Mouse (Mus musculus): ENCODE measurements around the gene Frmd4b.

Gene Frmd4b

DNA sequence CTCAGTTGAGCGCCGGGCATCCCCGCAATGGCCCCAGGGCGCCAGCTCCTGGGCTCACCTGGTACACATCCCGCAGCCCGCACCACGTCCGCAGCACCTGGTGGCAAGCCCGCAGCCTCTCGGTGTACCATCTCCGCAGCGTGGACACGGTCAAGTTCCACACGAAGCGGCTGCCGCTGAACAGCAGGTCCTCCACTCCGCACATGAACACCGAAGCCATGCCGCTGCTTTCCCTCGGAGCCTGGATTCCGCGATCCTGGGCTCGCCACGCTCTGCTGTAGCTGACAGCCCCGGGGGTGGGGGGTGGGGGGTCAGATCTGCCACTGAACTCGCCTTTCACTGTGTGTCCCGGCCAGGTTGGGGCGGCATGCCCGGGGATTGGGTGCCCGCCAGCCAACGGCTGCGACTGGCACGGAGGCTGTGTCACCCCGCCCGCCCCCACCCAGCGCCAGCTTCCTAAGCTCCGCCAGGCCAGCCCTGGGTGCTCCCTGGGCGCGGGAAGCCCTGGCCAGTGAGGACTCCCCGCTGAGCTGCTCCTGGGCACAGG lies 129.7 kb downstream of the Frmd4b start:
- peak; percentile 45 for DNase-seq (ENCODE audit: low read depth, low spot score)
- Histone ChIP-seq H3K27me3 (ENCODE audit: control insufficient read depth, insufficient read depth, low read length, poor library complexity, severe bottlenecking) (no peaks in the 10 kb centered on the region), H3K36me3 (ENCODE audit: control insufficient read depth, insufficient read depth, low read length, poor library complexity, severe bottlenecking) (no peaks in the 10 kb centered on the region)

- DNase-seq (ENCODE audit: low read depth, low spot score) = no peak
- Histone ChIP-seq H3K27me3 (ENCODE audit: control insufficient read depth, insufficient read depth, low read length, poor library complexity, severe bottlenecking) (no peaks in the 10 kb centered on the region), H3K36me3 (ENCODE audit: control insufficient read depth, insufficient read depth, low read length, poor library complexity, severe bottlenecking) (no peaks in the 10 kb centered on the region)
Measured at GRCm38 (mm10) chr6:97486813-97487361, 130.5 kb downstream of the Frmd4b start.

GRCm38 (mm10) chr6:97485886-97486386 lies 131.4 kb downstream of the Frmd4b start:
- no peak for DNase-seq (ENCODE audit: low read depth, low spot score)

DNA sequence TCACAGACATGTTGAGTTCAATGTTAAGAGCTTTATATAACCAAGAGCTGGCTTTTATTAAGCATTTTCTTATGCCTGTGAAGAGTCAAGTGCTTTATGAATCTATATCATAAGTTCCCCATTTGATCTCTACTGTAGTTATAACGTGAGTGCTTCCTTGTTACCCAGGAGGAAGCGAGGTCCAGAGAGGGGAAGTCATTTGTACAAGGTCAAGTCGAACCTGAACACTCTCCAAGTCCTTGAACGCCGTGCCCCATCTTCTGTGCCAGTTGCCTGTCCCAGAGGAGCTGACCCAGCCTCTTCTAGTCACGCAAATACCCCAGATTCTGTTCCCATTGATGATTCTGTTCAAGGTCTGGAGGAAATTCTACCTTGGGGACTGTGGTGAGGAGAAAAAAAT lies 135.4 kb downstream of the Frmd4b start:
- no peaks in the 10 kb centered on the region for H3K36me3 ChIP-seq (ENCODE audit: control insufficient read depth, insufficient read depth, low read length, poor library complexity, severe bottlenecking)
- no peaks in the 10 kb centered on the region for H3K27me3 ChIP-seq (ENCODE audit: control insufficient read depth, insufficient read depth, low read length, poor library complexity, severe bottlenecking)
- DNase-seq (ENCODE audit: low read depth, low spot score) = peak; percentile 18

More at GRCm38 (mm10) chr6:97485886-97486386, 131.4 kb downstream of the Frmd4b start:
- Histone ChIP-seq H3K36me3 (ENCODE audit: control insufficient read depth, insufficient read depth, low read length, poor library complexity, severe bottlenecking) (no peaks in the 10 kb centered on the region), H3K27me3 (ENCODE audit: control insufficient read depth, insufficient read depth, low read length, poor library complexity, severe bottlenecking) (no peaks in the 10 kb centered on the region)

DNA sequence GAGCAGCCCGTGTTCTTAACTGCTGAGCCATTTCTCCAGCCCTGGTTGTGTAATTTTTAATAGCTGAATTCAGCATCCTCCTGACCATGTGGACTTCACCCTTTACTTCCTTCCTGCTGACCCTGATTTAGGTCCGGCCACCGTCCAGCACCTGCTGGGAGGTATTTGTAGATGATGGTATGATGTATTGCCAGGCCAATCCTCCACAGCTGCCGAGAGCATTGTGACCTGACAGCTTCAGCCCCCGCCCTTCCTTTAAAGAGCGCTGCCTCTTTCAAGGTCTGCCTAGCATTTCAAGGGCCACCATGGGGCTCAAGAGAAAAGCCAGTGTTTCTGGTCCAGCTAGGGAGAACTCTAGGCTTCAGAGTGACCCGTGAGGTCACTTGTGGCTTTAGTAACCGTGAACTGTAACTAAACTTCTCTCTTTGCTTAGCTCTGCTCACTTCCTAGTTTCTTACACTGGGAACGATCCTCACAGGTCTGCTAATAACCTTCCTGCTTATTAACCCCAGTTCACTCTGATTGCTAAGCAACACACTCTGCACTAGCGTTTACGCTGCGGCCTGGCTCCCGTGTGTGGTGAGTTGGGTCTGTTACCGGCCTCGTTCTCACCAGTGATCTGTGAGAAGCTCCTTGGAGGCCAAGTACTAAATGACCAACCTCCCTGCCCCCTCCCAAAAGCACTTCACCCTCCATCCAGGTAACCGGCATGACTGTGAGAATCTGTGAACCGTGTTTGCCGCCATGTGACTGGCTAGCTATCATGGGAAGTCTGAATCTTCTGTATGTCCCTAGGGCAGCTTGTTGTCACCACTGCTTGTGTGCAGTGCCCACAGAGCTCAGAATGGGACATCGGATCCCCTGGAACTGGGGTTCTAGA lies 138.1 kb downstream of the Frmd4b start:
- Histone ChIP-seq H3K36me3 (ENCODE audit: control insufficient read depth, insufficient read depth, low read length, poor library complexity, severe bottlenecking) (no peaks in the 10 kb centered on the region), H3K27me3 (ENCODE audit: control insufficient read depth, insufficient read depth, low read length, poor library complexity, severe bottlenecking) (no peaks in the 10 kb centered on the region)
- no peak for DNase-seq (ENCODE audit: low read depth, low spot score)

DNA sequence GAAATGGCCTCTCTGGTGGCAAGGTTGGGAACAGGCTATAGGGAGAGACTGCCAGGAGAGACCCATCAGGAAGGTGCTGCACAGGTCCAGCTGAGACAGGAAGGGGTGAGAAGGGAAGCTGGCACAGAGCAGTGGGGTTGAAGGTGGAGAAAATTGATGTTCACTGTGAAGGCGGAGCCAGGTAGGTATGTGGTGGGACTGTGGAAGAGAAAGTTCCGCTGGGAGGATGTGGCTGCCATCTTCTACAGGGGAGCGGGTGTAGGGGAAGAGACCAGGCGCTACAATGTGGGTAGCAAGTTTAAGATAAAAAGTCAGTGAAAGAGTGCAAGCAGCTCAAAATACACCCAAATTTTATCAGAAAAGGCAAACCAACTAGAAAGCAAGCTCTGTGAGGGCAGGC lies 143.7 kb downstream of the Frmd4b start:
- Histone ChIP-seq H3K27me3 (ENCODE audit: control insufficient read depth, insufficient read depth, low read length, poor library complexity, severe bottlenecking) (no peaks in the 10 kb centered on the region), H3K36me3 (ENCODE audit: control insufficient read depth, insufficient read depth, low read length, poor library complexity, severe bottlenecking) (no peaks in the 10 kb centered on the region)
- DNase-seq (ENCODE audit: low read depth, low spot score) = no peak

GRCm38 (mm10) chr6:97472873-97473550 lies 144.3 kb downstream of the Frmd4b start:
- Histone ChIP-seq H3K36me3 (ENCODE audit: control insufficient read depth, insufficient read depth, low read length, poor library complexity, severe bottlenecking) (no peaks in the 10 kb centered on the region), H3K27me3 (ENCODE audit: control insufficient read depth, insufficient read depth, low read length, poor library complexity, severe bottlenecking) (no peaks in the 10 kb centered on the region)
- DNase-seq (ENCODE audit: low read depth, low spot score) = no peak

- Histone ChIP-seq H3K36me3 (ENCODE audit: control insufficient read depth, insufficient read depth, low read length, poor library complexity, severe bottlenecking) (no peaks in the 10 kb centered on the region), H3K27me3 (ENCODE audit: control insufficient read depth, insufficient read depth, low read length, poor library complexity, severe bottlenecking) (no peaks in the 10 kb centered on the region)
- peak; percentile 51 for DNase-seq (ENCODE audit: low read depth, low spot score)
Measured at GRCm38 (mm10) chr6:97463898-97464524, 153.3 kb downstream of the Frmd4b start.

DNA sequence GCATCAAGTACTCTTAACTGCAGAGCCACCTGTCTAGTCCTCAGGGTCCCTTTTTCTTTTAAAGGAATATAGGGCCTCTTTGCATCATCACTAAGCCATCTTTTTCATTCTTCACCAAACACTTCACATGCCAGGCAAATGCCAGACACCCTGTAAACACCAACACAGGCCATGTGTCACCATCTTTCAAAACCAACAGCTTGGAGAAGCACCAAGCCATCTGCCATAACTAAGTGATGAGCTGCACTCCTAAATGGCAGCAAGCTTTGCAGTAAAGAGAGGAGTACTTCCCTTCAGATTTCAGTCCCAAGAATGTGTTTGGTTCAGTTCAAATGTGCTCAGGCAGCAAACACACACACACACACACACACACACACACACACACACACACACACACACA lies 154.9 kb downstream of the Frmd4b start:
- no peak for DNase-seq (ENCODE audit: low read depth, low spot score)
- H3K36me3 ChIP-seq (ENCODE audit: control insufficient read depth, insufficient read depth, low read length, poor library complexity, severe bottlenecking) = no peaks in the 10 kb centered on the region
- no peaks in the 10 kb centered on the region for H3K27me3 ChIP-seq (ENCODE audit: control insufficient read depth, insufficient read depth, low read length, poor library complexity, severe bottlenecking)

DNA sequence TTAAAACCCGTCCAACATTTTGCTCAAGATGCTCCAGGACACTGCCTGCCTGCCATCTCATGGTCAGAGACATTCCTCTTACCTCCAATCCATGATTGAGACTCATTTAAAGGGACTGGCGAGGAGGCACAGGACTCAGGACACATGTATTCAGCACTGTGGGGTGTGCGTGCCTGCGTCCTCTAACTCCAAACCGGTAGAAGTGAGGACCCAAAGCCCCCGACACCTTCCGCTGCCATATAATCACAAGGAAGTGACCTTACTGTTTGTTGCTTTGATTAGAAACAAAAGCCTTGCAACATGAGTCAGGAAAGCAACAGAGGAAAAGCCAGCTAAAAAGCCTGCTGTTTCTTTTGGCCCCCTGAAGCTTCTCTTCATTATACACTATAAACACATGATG lies 158.2 kb downstream of the Frmd4b start:
- no peak for DNase-seq (ENCODE audit: low read depth, low spot score)
- no peaks in the 10 kb centered on the region; the same call in 1 of the 2 replicates for H3K27me3 ChIP-seq (ENCODE audit: control insufficient read depth, insufficient read depth, low read length, poor library complexity, severe bottlenecking)
- no peaks in the 10 kb centered on the region for H3K36me3 ChIP-seq (ENCODE audit: control insufficient read depth, insufficient read depth, low read length, poor library complexity, severe bottlenecking)

GRCm38 (mm10) chr6:97458358-97458757 lies 159.0 kb downstream of the Frmd4b start:
- H3K27me3 ChIP-seq (ENCODE audit: control insufficient read depth, insufficient read depth, low read length, poor library complexity, severe bottlenecking) = no peaks in the 10 kb centered on the region; the same call in 1 of the 2 replicates
- H3K36me3 ChIP-seq (ENCODE audit: control insufficient read depth, insufficient read depth, low read length, poor library complexity, severe bottlenecking) = no peaks in the 10 kb centered on the region
- no peak for DNase-seq (ENCODE audit: low read depth, low spot score)

GRCm38 (mm10) chr6:97457954-97458353 lies 159.4 kb downstream of the Frmd4b start:
- no peaks in the 10 kb centered on the region for H3K36me3 ChIP-seq (ENCODE audit: control insufficient read depth, insufficient read depth, low read length, poor library complexity, severe bottlenecking)
- H3K27me3 ChIP-seq (ENCODE audit: control insufficient read depth, insufficient read depth, low read length, poor library complexity, severe bottlenecking) = no peaks in the 10 kb centered on the region; the same call in 1 of the 2 replicates
- DNase-seq (ENCODE audit: low read depth, low spot score) = peak; percentile 46

DNA sequence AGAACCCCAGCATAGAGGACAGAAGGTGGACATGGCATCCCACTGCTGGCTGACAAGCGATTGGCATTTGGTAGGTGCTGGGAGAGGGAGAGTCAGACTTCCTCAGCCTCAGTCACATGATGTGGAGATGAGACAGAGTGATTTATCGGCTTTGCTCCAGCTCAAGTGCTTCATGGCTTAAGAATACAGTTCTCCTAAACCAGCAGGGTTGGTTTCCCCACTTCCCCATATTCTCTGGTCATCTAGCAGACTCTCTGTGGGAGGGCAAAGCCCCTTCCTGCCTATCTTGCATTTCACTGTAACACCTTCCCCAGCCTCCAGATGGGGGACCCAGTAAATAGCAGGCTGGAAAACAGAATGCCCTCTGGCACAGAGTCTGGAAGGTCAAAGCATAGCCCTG lies 160.1 kb downstream of the Frmd4b start:
- H3K36me3 ChIP-seq (ENCODE audit: control insufficient read depth, insufficient read depth, low read length, poor library complexity, severe bottlenecking) = no peaks in the 10 kb centered on the region
- DNase-seq (ENCODE audit: low read depth, low spot score) = peak; percentile 28
- H3K27me3 ChIP-seq (ENCODE audit: control insufficient read depth, insufficient read depth, low read length, poor library complexity, severe bottlenecking) = no peaks in the 10 kb centered on the region; the same call in 1 of the 2 replicates

DNA sequence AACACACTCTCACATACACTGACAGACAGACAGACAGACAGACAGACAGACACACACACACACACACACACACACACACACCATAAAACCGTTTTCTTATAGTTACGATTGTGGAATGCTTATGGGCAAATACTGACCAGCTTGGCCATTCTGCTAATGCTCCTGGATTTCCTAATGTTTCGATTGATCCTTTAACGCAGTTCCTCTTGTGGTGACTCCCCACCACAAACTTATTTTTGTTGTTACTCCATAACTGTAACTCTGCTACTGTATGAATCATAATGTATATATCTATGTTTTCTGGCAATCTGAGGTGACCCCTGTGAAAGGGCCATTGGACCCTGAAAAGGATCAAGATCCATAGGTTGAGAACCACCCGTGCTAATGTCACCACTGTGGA lies 165.1 kb downstream of the Frmd4b start:
- no peak for DNase-seq (ENCODE audit: low read depth, low spot score)
- H3K36me3 ChIP-seq (ENCODE audit: control insufficient read depth, insufficient read depth, low read length, poor library complexity, severe bottlenecking) = no peaks in the 10 kb centered on the region
- H3K27me3 ChIP-seq (ENCODE audit: control insufficient read depth, insufficient read depth, low read length, poor library complexity, severe bottlenecking) = no peaks in the 10 kb centered on the region; the same call in 1 of the 2 replicates

All from splenic B cell, adult 2 months (primary cell).